Mouse (Mus musculus) cerebellum, adult 2 months (tissue): ENCODE measurements around the gene Wnt3. TPM values are rescaled to one million over a fixed set of nuclear protein-coding genes. Genes with fewer than 3 reads are reported as not detected.

Source experiments
- DNase-seq, 2 experiments: peaks; one replicate each; pipeline ENCODE4 v3.0.0; 2021
- H3K27ac ChIP-seq: fragments of 200-500 bp; 2 replicates; pipeline ENCODE4 v1.5.1; 2012; ENCODE audit warnings: low read length, control low read depth, inconsistent platforms; ENCODE audit not compliant: insufficient read depth
- H3K27me3 ChIP-seq: fragments of 200-500 bp; 2 replicates; pipeline ENCODE4 v1.6.1; 2012; ENCODE audit warnings: inconsistent platforms, mild to moderate bottlenecking, low read length, moderate library complexity; ENCODE audit not compliant: control insufficient read depth, insufficient read depth
- H3K4me1 ChIP-seq: fragments of 200-500 bp; 2 replicates; pipeline ENCODE4 v1.6.1; 2011; ENCODE audit warnings: low read length; ENCODE audit not compliant: control insufficient read depth, insufficient read depth
- H3K4me3 ChIP-seq: fragments of 200-500 bp; replicated peaks from 2 replicates; pipeline ENCODE3; 2011; ENCODE audit warnings: mild to moderate bottlenecking, low read depth, low read length, control low read depth; ENCODE audit not compliant: insufficient read depth
- CTCF ChIP-seq: fragments of 200-500 bp; IDR thresholded peaks from 2 replicates; pipeline ENCODE4 v1.5.1; 2011; ENCODE audit warnings: low read depth, mild to moderate bottlenecking, control low read depth, low read length, moderate library complexity, borderline replicate concordance; ENCODE audit not compliant: insufficient read depth
- POLR2A ChIP-seq: fragments of 200-500 bp; IDR thresholded peaks from 2 replicates; pipeline ENCODE4 v1.6.1; 2011; ENCODE audit warnings: low read length, control low read depth, borderline replicate concordance; ENCODE audit not compliant: insufficient read depth
- WGBS: fragments of 180-500 bp; shearing (Covaris S2); methylation state at CpG from one replicate; pipeline ENCODE4 v1.1.7; 2018; 5-methylcytosine and 5-hydroxymethylcytosine counted together
- polyA plus RNA-seq: library from polyadenylated mRNA; depleted of rRNA; stranded (reverse); fragments of >200 nt; gene quantifications from 2 replicates; pipeline ENCODE4 v1.2.3, GENCODE M21; 2012

The Wnt3 gene
- polyA plus RNA-seq, 1 experiment: 13.6 TPM

DNA sequence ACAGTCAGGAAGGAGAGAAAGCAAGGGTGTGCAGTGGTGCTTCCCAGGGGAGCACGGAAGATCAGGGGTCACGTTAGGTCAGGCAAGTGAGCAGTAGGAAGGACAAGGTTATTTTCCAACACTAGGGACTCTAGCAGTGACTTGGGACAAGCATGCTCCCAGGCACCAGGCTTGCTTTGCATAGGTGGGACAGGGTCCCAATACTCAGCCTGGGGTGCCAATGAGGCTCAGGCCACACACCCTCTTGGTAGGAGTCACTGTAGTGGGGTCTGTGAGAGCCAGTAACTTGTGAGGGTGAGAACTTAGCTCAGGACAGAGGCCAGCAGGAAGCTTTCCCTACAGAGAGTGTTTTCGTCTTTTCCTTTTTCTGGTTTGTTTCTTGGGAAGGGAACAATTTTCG lies 58.4 kb downstream of the Wnt3 start:
- Histone ChIP-seq H3K4me1 (no peaks in the 10 kb centered on the region), H3K27me3 (no peaks in the 10 kb centered on the region), H3K27ac (no peak overlapping the region), H3K4me3 (no peak overlapping the region)
- TF ChIP-seq POLR2A: no peak
- TF ChIP-seq CTCF: no peak
- WGBS: 82% methylated on average over 4 of the region's 4 CpGs
- no peak for DNase-seq

DNA sequence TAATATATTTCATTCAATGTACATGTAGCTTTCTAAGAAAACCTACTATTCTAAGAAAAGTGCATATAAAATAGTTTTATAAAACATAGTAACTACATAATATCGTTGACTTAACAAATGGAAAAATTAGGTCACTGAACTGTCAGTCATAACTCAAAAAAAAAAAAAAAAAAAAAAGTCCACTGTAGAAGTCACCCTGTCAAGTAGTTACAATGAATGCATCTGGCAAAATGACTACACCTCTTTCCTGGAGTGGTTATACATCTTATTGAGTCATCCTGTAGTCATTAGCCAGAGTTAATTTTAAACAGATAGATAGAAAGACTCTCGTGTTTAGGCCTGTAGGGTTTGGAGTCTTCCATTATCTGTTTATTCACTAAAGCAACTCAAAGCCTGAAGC lies 65.0 kb downstream of the Wnt3 start:
- TF ChIP-seq POLR2A (no peak), CTCF (no peak)
- Histone ChIP-seq H3K27me3 (no peaks in the 10 kb centered on the region), H3K4me3 (no peak overlapping the region), H3K27ac (no peak overlapping the region), H3K4me1 (peaks cover 3% of the 10 kb centered on the region; the same call in 1 of the 2 replicates)
- no peak for DNase-seq
- 81% methylated on average over 2 of the region's 2 CpGs for WGBS

DNA sequence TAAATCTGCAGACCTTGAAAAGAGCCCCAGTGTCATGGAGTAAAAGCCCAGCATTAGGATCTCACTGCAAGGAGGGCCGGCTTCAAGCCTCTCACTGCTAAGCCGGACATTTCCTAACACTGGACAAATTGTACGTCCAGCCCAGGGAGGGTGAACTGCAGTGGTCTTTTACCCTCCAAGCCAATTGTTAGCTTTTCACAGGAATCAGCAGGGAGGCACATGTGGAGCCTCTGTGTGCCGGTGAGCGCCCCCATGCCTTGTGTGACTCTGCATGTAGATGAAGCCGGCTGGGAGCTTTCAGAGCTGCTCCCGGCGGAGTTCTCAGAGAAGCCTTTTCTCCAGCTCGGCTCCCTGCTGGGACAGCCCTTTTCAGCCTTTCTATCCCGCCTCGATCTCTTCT lies 66.9 kb downstream of the Wnt3 start:
- Histone ChIP-seq H3K4me1 (peaks cover 3% of the 10 kb centered on the region; the same call in 1 of the 2 replicates), H3K27ac (peak overlapping the region; percentile 21; the same call in 1 of the 2 replicates), H3K4me3 (no peak overlapping the region), H3K27me3 (no peaks in the 10 kb centered on the region)
- no peak for TF ChIP-seq POLR2A
- no peak for TF ChIP-seq CTCF
- WGBS: 44% methylated on average over 11 of the region's 11 CpGs
- DNase-seq: peak in 1 of 2 experiments; percentile 30

DNA sequence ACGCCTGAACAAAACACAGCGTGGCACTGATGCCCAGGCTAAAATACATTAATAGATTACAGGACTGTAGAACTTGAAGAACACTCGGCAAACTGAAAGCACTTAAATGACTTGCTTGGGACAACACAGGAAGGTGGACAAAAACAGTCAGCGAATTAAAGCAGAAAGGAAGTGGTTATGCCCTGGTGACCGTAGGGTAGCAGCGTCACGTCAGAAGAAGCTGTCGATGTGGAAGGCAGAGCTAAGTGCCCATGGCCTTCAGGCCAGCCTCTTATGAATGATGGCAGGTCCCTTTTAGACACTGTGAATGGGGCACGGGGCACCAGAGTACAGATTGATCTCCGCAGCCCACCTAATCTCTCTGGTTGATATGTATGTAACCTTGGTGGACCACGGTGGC lies 74.3 kb downstream of the Wnt3 start:
- Histone ChIP-seq H3K4me3 (no peak overlapping the region), H3K27ac (no peak overlapping the region), H3K27me3 (no peaks in the 10 kb centered on the region), H3K4me1 (no peaks in the 10 kb centered on the region)
- DNase-seq: no peak
- TF ChIP-seq CTCF (no peak), POLR2A (no peak)
- 89% methylated on average over 11 of the region's 11 CpGs for WGBS

DNA sequence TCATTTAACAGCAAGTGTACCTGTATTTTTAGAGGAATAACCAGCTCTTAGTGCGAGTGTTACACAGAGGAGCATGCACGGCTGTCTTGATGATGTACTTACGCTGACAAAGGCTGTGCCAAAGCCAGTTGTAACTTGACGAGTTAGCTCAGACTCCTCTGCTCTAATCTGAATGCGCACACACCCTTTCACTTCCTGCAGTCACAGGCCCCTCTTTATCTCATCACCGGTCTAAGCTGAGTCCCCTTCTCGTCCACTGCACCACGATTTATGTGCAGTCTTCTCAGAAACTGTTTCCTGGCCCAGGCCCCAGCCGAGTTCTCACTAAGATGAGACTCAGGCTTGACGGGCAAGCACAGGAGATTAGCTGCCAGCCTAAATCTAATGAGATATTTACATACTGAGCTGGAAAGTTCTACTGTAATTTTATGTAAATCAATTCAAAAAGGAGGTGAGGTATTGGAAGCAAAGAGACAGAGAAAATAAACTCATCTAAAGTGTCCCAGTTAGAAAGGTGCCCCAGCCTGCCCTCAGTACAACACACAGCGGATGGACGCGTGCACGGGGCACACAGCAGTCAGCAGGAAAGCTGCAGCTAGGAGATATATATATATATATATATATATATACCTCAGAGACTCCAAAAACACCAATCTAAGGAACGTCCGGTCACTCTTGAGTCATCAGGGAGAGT lies 78.8 kb downstream of the Wnt3 start:
- WGBS: 69% methylated on average over 16 of the region's 16 CpGs
- H3K4me1 ChIP-seq: no peaks in the 10 kb centered on the region
- H3K27me3 ChIP-seq: no peaks in the 10 kb centered on the region
- no peak for DNase-seq
- TF ChIP-seq CTCF (no peak), POLR2A (no peak)
- no peak overlapping the region for H3K27ac ChIP-seq
- H3K4me3 ChIP-seq: no peak overlapping the region

DNA sequence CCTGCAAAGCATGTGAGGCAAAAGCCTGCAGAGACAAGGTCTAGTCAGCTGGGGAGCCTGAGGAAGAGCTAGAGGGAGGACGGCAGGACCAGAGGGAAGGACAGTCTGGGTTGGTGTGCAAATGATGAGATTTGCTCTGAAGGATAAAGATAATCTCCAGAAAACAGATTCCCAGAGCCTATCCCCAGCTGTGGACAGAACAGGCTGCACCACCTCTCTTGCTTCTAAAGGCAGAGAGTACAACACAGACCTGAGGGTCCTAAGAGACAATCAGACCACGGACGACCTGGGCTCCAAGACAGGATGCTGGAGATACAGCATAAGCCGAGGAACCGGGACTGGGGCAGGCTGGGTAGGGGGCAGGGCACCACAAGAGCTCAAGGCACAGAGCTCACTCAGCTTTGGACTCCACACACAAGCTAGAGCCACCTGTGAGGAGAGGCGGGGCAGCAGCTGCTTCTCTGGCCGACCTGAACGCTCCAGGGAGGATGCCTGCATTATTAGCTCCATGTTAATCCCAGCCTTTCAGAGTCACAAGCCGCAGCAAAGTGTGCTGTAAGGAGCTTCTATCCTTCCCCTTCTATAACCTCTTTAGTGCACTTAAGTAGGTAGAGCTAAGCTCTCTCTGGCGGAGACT lies 79.5 kb downstream of the Wnt3 start:
- TF ChIP-seq CTCF (no peak), POLR2A (no peak)
- Histone ChIP-seq H3K27ac (no peak overlapping the region), H3K4me1 (no peaks in the 10 kb centered on the region), H3K4me3 (no peak overlapping the region), H3K27me3 (no peaks in the 10 kb centered on the region)
- DNase-seq: peak in 1 of 2 experiments; percentile 11
- WGBS: 42% methylated on average over 10 of the region's 10 CpGs

DNA sequence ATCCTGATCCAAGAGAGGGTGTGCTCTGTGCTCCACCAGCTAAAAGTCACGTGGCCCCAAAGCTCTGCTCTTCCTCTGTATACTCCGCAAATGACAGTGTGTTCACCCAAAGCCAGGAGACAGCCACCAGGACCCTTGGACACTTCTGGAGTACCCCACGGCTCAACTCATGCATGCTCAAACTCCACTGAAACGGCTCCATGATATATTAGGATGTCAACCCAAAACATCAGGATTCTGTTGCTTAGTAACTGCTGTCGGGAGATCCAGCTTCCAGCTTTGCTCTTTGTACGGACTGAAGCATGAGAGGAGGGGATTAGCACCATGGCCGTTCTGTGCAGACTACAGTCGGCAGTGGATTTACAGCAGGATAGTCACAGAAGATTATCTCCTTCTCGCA lies 80.3 kb downstream of the Wnt3 start:
- WGBS: 49% methylated on average over 9 of the region's 9 CpGs
- Histone ChIP-seq H3K27ac (no peak overlapping the region), H3K4me1 (no peaks in the 10 kb centered on the region), H3K4me3 (no peak overlapping the region), H3K27me3 (no peaks in the 10 kb centered on the region)
- TF ChIP-seq POLR2A: no peak
- no peak for DNase-seq

DNA sequence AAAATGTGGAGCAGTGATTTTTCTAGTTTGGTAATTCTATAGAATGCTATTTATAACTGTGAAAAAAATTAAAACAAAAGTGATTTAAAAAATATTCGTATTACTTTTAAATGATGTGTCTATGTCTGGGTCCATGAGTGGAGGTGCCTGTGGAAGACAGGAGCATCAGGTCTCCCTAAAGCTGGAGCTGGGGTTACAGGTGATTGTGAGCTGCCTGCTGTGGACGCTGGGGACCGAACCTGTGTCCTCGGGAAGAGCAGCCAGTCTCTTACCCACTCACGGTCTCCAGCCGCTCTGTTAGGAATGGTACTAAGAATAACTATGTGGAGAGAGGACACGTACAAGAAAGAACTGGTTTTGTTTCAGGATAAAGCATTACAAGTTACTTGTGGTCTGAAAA lies 82.7 kb downstream of the Wnt3 start:
- TF ChIP-seq CTCF (no peak), POLR2A (no peak)
- Histone ChIP-seq H3K27ac (no peak overlapping the region), H3K4me1 (no peaks in the 10 kb centered on the region), H3K27me3 (no peaks in the 10 kb centered on the region), H3K4me3 (no peak overlapping the region)
- no peak for DNase-seq
- WGBS: 90% methylated on average over 7 of the region's 7 CpGs
